Mouse (Mus musculus) stomach, adult 2 months (tissue): ENCODE measurements around the gene Gm49391. TPM values are rescaled to one million over a fixed set of nuclear protein-coding genes. Genes with fewer than 3 reads are reported as not detected.

Experiments used
- polyA plus RNA-seq: library from polyadenylated mRNA; depleted of rRNA; stranded (reverse); fragments of >200 nt; gene quantifications from 2 replicates; pipeline ENCODE4 v1.2.3, GENCODE M21; 2012; rRNA removed

Gene Gm49391
- 0.08 and 0.12 TPM in 2 replicates for polyA plus RNA-seq

GRCm38 (mm10) chr13:60936500-60936901 is at the start of gene Gm49391, which contains the start of gene Ctla2a:
Gm49391 (minus strand) TSS chr13:60936571.
Ctla2a (minus strand) TSS chr13:60936625.

GRCm38 (mm10) chr13:60941884-60942283 is 5.5 kb upstream of the Gm49391 start, which contains the start of gene Tpbpa:
Tpbpa (minus strand) TSS chr13:60941984.

GRCm38 (mm10) chr13:60935490-60935889 is 881 bp downstream of the Gm49391 start, which contains the start of gene Gm49393:
Gm49393 (minus strand) TSS chr13:60935590.

GRCm38 (mm10) chr13:60904780-60905179 is 31.6 kb downstream of the Gm49391 start, which contains the start of gene Tpbpb:
Tpbpb (minus strand) TSS chr13:60904880.

GRCm38 (mm10) chr13:60897328-60897727 is 39.0 kb downstream of the Gm49391 start, which contains the start of gene Ctla2b:
Ctla2b (minus strand) TSS chr13:60897447.

GRCm38 (mm10) chr13:60896794-60897193 is 39.6 kb downstream of the Gm49391 start, which contains the start of gene Gm49392:
Gm49392 (minus strand) TSS chr13:60896894.

GRCm38 (mm10) chr13:60864281-60864680 is 72.1 kb downstream of the Gm49391 start, which contains the start of gene 4930486L24Rik:
4930486L24Rik (minus strand) TSS chr13:60864475.

Other genes with a start within 250 kb of the Gm49391 start
- not detected in 2 replicates for gene BC051665, start 150.2 kb downstream of the Gm49391 start, polyA plus RNA-seq
- gene Ctsll3, start 133.7 kb downstream of the Gm49391 start, polyA plus RNA-seq: not detected in 2 replicates
- gene 4930486L24Rik, start 72.1 kb downstream of the Gm49391 start, polyA plus RNA-seq: not detected in 2 replicates
- not detected in 2 replicates for gene Gm49392, start 39.7 kb downstream of the Gm49391 start, polyA plus RNA-seq
- gene Ctla2b, start 39.1 kb downstream of the Gm49391 start, polyA plus RNA-seq: 0.10 and 0.53 TPM in 2 replicates
- not detected in 2 replicates for gene Tpbpb, start 31.7 kb downstream of the Gm49391 start, polyA plus RNA-seq
- not detected in 2 replicates for gene Gm49393, start 981 bp downstream of the Gm49391 start, polyA plus RNA-seq
- 0.63 and 1.1 TPM in 2 replicates for gene Ctla2a, start 54 bp upstream of the Gm49391 start, polyA plus RNA-seq
- not detected in 2 replicates for gene Tpbpa, start 5.4 kb upstream of the Gm49391 start, polyA plus RNA-seq
- gene Ctsj, start 69.4 kb upstream of the Gm49391 start, polyA plus RNA-seq: not detected in 2 replicates
- gene Ctsq, start 104.1 kb upstream of the Gm49391 start, polyA plus RNA-seq: not detected in 2 replicates
- not detected in 2 replicates for gene Ctsr, start 227.7 kb upstream of the Gm49391 start, polyA plus RNA-seq